Mouse (Mus musculus): ENCODE results near the gene Gipc2. TPM values are rescaled to one million over a fixed set of nuclear protein-coding genes. Genes with fewer than 3 reads are reported as not detected.

Gene Gipc2
- polyA plus RNA-seq, 1 experiment from 2014 or later, result 4.2 TPM

- DNase-seq (ENCODE audit: low spot score), result peak; percentile 82
Observed at GRCm38 (mm10) chr3:152111081-152111480, 54.9 kb downstream of the Gipc2 start.

GRCm38 (mm10) chr3:152109260-152109587 lies 56.8 kb downstream of the Gipc2 start:
- Histone ChIP-seq H3K9ac (replicated peaks; ENCODE audit: low read length) (no peak overlapping the region), H3K36me3 (replicated peaks; ENCODE audit: control insufficient read depth, insufficient read depth, low read depth, low read length) (no peaks in the 10 kb centered on the region), H3K4me1 (ENCODE audit: control insufficient read depth, insufficient read depth, low read length) (peaks cover 3% of the 10 kb centered on the region; the same call in 1 of the 2 replicates), H3K4me3 (ENCODE audit: low read depth, low read length) (no peak overlapping the region), H3K9me3 (replicated peaks; ENCODE audit: control insufficient read depth, low read length) (no peaks in the 10 kb centered on the region), H3K27ac (replicated peaks; ENCODE audit: low read depth, low read length) (0 out of 2 replicates have a peak overlapping the region, but pooled peaks have one; percentile 41), H3K27me3 (ENCODE audit: control insufficient read depth, insufficient read depth, low read length) (no peaks in the 10 kb centered on the region; the same call in 1 of the 2 replicates), H3K4me2 (ENCODE audit: low read depth, low read length) (no peak overlapping the region)
- peak; percentile 56 for DNase-seq (ENCODE audit: low spot score)
- WGBS, result 20% methylated on average over 7 of the region's 7 CpGs
- no peak for ATAC-seq (replicated peaks; ENCODE audit: insufficient number of reproducible peaks, low FRiP score, low TSS enrichment, low read depth)

More at GRCm38 (mm10) chr3:152111081-152111480, 54.9 kb downstream of the Gipc2 start:
- Histone ChIP-seq H3K4me2 (ENCODE audit: low read depth, low read length) (0 out of 2 replicates have a peak overlapping the region, but pooled peaks have one; percentile 10), H3K36me3 (replicated peaks; ENCODE audit: control insufficient read depth, insufficient read depth, low read depth, low read length) (no peaks in the 10 kb centered on the region), H3K27ac (replicated peaks; ENCODE audit: low read depth, low read length) (no peak overlapping the region), H3K4me3 (ENCODE audit: low read depth, low read length) (no peak overlapping the region), H3K9me3 (replicated peaks; ENCODE audit: control insufficient read depth, low read length) (no peaks in the 10 kb centered on the region), H3K27me3 (ENCODE audit: control insufficient read depth, insufficient read depth, low read length) (no peaks in the 10 kb centered on the region), H3K9ac (replicated peaks; ENCODE audit: low read length) (no peak overlapping the region), H3K4me1 (ENCODE audit: control insufficient read depth, insufficient read depth, low read length) (peaks cover 3% of the 10 kb centered on the region; the same call in 1 of the 2 replicates)
- WGBS, result 12% methylated on average over 9 of the region's 9 CpGs
- ATAC-seq (replicated peaks; ENCODE audit: insufficient number of reproducible peaks, low FRiP score, low TSS enrichment, low read depth), result no peak

- Histone ChIP-seq H3K4me1 (ENCODE audit: control insufficient read depth, insufficient read depth, low read length) (peaks cover 2% of the 10 kb centered on the region; the same call in 1 of the 2 replicates), H3K27me3 (ENCODE audit: control insufficient read depth, insufficient read depth, low read length) (no peaks in the 10 kb centered on the region; the same call in 1 of the 2 replicates), H3K36me3 (replicated peaks; ENCODE audit: control insufficient read depth, insufficient read depth, low read depth, low read length) (no peaks in the 10 kb centered on the region), H3K4me3 (ENCODE audit: low read depth, low read length) (no peak overlapping the region), H3K9ac (replicated peaks; ENCODE audit: low read length) (no peak overlapping the region), H3K4me2 (ENCODE audit: low read depth, low read length) (no peak overlapping the region), H3K27ac (replicated peaks; ENCODE audit: low read depth, low read length) (0 out of 2 replicates have a peak overlapping the region, but pooled peaks have one; percentile 5), H3K9me3 (replicated peaks; ENCODE audit: control insufficient read depth, low read length) (no peaks in the 10 kb centered on the region)
- ATAC-seq (replicated peaks; ENCODE audit: insufficient number of reproducible peaks, low FRiP score, low TSS enrichment, low read depth) (no peak), DNase-seq (ENCODE audit: low spot score) (peak; percentile 63)
- WGBS, result 15% methylated on average over 3 of the region's 3 CpGs
Observed at GRCm38 (mm10) chr3:152108560-152109259, 57.3 kb downstream of the Gipc2 start.

- H3K27ac ChIP-seq (replicated peaks; ENCODE audit: low read depth, low read length), result no peak overlapping the region
- no peak overlapping the region for H3K9ac ChIP-seq (replicated peaks; ENCODE audit: low read length)
- no peak overlapping the region for H3K4me2 ChIP-seq (ENCODE audit: low read depth, low read length)
- ATAC-seq (replicated peaks; ENCODE audit: insufficient number of reproducible peaks, low FRiP score, low TSS enrichment, low read depth), result no peak
- peak; percentile 52 for DNase-seq (ENCODE audit: low spot score)
- H3K9me3 ChIP-seq (replicated peaks; ENCODE audit: control insufficient read depth, low read length), result no peaks in the 10 kb centered on the region
- H3K4me3 ChIP-seq (ENCODE audit: low read depth, low read length), result no peak overlapping the region
- H3K4me1 ChIP-seq (ENCODE audit: control insufficient read depth, insufficient read depth, low read length), result no peaks in the 10 kb centered on the region
- H3K27me3 ChIP-seq (ENCODE audit: control insufficient read depth, insufficient read depth, low read length), result no peaks in the 10 kb centered on the region; the same call in 1 of the 2 replicates
- H3K36me3 ChIP-seq (replicated peaks; ENCODE audit: control insufficient read depth, insufficient read depth, low read depth, low read length), result no peaks in the 10 kb centered on the region
- WGBS, result 46% methylated on average over 5 of the region's 5 CpGs
Observed at GRCm38 (mm10) chr3:152108003-152108395, 58.0 kb downstream of the Gipc2 start.

- H3K36me3 ChIP-seq (replicated peaks; ENCODE audit: control insufficient read depth, insufficient read depth, low read depth, low read length), result no peaks in the 10 kb centered on the region
- no peaks in the 10 kb centered on the region; the same call in 1 of the 2 replicates for H3K27me3 ChIP-seq (ENCODE audit: control insufficient read depth, insufficient read depth, low read length)
- 24% methylated on average over 29 of the region's 30 CpGs for WGBS
- ATAC-seq (replicated peaks; ENCODE audit: insufficient number of reproducible peaks, low FRiP score, low TSS enrichment, low read depth) (peak; percentile 70), DNase-seq (ENCODE audit: low spot score) (peak; percentile 71)
- H3K9me3 ChIP-seq (replicated peaks; ENCODE audit: control insufficient read depth, low read length), result no peaks in the 10 kb centered on the region
- H3K4me1 ChIP-seq (ENCODE audit: control insufficient read depth, insufficient read depth, low read length), result no peaks in the 10 kb centered on the region
- peak overlapping the region; percentile 81 for H3K4me2 ChIP-seq (ENCODE audit: low read depth, low read length)
- peak overlapping the region; percentile 32 for H3K4me3 ChIP-seq (ENCODE audit: low read depth, low read length)
- no peak overlapping the region for H3K27ac ChIP-seq (replicated peaks; ENCODE audit: low read depth, low read length)
- H3K9ac ChIP-seq (replicated peaks; ENCODE audit: low read length), result no peak overlapping the region; the same call in 1 of the 2 replicates
Observed at GRCm38 (mm10) chr3:152107149-152108002, 58.7 kb downstream of the Gipc2 start.

GRCm38 (mm10) chr3:152106225-152107148 lies 59.5 kb downstream of the Gipc2 start:
- 2% methylated on average over 28 of the region's 28 CpGs for WGBS
- H3K4me3 ChIP-seq (ENCODE audit: low read depth, low read length), result peak overlapping the region; percentile 32
- no peak overlapping the region for H3K27ac ChIP-seq (replicated peaks; ENCODE audit: low read depth, low read length)
- no peaks in the 10 kb centered on the region for H3K4me1 ChIP-seq (ENCODE audit: control insufficient read depth, insufficient read depth, low read length)
- ATAC-seq (replicated peaks; ENCODE audit: insufficient number of reproducible peaks, low FRiP score, low TSS enrichment, low read depth) (peak; percentile 3; the same call in 1 of the 2 replicates), DNase-seq (ENCODE audit: low spot score) (peak; percentile 45)
- no peak overlapping the region; the same call in 1 of the 2 replicates for H3K9ac ChIP-seq (replicated peaks; ENCODE audit: low read length)
- no peaks in the 10 kb centered on the region for H3K36me3 ChIP-seq (replicated peaks; ENCODE audit: control insufficient read depth, insufficient read depth, low read depth, low read length)
- H3K9me3 ChIP-seq (replicated peaks; ENCODE audit: control insufficient read depth, low read length), result no peaks in the 10 kb centered on the region
- peak overlapping the region; percentile 81 for H3K4me2 ChIP-seq (ENCODE audit: low read depth, low read length)
- H3K27me3 ChIP-seq (ENCODE audit: control insufficient read depth, insufficient read depth, low read length), result no peaks in the 10 kb centered on the region; the same call in 1 of the 2 replicates

GRCm38 (mm10) chr3:152105341-152105740 lies 60.7 kb downstream of the Gipc2 start:
- 0 out of 2 replicates have a peak, but pooled peaks have one; percentile 16 for ATAC-seq (replicated peaks; ENCODE audit: insufficient number of reproducible peaks, low FRiP score, low TSS enrichment, low read depth)
- Histone ChIP-seq H3K4me2 (ENCODE audit: low read depth, low read length) (peak overlapping the region; percentile 28; the same call in 1 of the 2 replicates), H3K27ac (replicated peaks; ENCODE audit: low read depth, low read length) (no peak overlapping the region), H3K36me3 (replicated peaks; ENCODE audit: control insufficient read depth, insufficient read depth, low read depth, low read length) (no peaks in the 10 kb centered on the region), H3K9ac (replicated peaks; ENCODE audit: low read length) (no peak overlapping the region), H3K4me3 (ENCODE audit: low read depth, low read length) (no peak overlapping the region), H3K4me1 (ENCODE audit: control insufficient read depth, insufficient read depth, low read length) (no peaks in the 10 kb centered on the region), H3K27me3 (ENCODE audit: control insufficient read depth, insufficient read depth, low read length) (no peaks in the 10 kb centered on the region; the same call in 1 of the 2 replicates), H3K9me3 (replicated peaks; ENCODE audit: control insufficient read depth, low read length) (no peaks in the 10 kb centered on the region)
- WGBS, result under 1% methylated on average over 14 of the region's 14 CpGs
- peak; percentile 87 for DNase-seq (ENCODE audit: low spot score)

Measured in embryonic facial prominence, embryonic 11.5 days (tissue).